ENCODE assay signal across 8 mouse cellular contexts in genomic region chr11:89165278-89165677, GRCm38 (mm10).
A peak's percentile ranks its signal among the peaks of the same experiment; 100 is the strongest.
DNase-seq lines count a peak whose midpoint lies in the region; ATAC-seq and TF ChIP-seq lines count a peak whose summit lies in the region.

No protein-coding gene starts in this region.

- no peaks in the 10 kb centered on the region for H3K4me1 ChIP-seq in liver, postnatal 0 days (ENCODE audit: insufficient read depth)

- peak; percentile 92 for TF ChIP-seq CTCF in liver, postnatal 0 days (IDR thresholded peaks at IDR 0.05; ENCODE audit: low read depth)

- no peaks in the 10 kb centered on the region for H3K9me3 ChIP-seq in liver, postnatal 0 days (ENCODE audit: low read length)

- H3K27ac ChIP-seq in liver, postnatal 0 days (ENCODE audit: low read depth): no peak overlapping the region

- no peaks in the 10 kb centered on the region for H3K27me3 ChIP-seq in liver, postnatal 0 days (ENCODE audit: insufficient read depth, low read length)

- 12% methylated on average over 6 of the region's 6 CpGs for WGBS in liver, postnatal 0 days (ENCODE audit: insufficient replicate concordance)

- DNase-seq in CD4-positive helper T cell, adult 2 months (ENCODE audit: low read depth, low spot score): peak; percentile 59
- peak; percentile 76 to 93 for DNase-seq in adrenal gland, adult (ENCODE audit: inconsistent age in 2 of 2, low spot score in 1 of 2)
- DNase-seq in gastrocnemius, adult 8-10 months (ENCODE audit: low spot score in 2 of 2): peak; percentile 25 to 28
- peak; percentile 80 for DNase-seq in kidney, postnatal 14 days
- DNase-seq in liver, postnatal 0 days: peak; percentile 86
- peak; percentile 45 for DNase-seq in retina, adult 2 months (ENCODE audit: low read depth, low spot score)
- peak; percentile 82 for DNase-seq in thymus, postnatal 25 days

- no peak for TF ChIP-seq EP300 in liver, postnatal 0 days (IDR thresholded peaks at IDR 0.05; ENCODE audit: low read depth)

- ATAC-seq in common myeloid progenitor, adult 5-6 weeks (replicated peaks; ENCODE audit: low read depth, poor library complexity, severe bottlenecking): peak; percentile 84
- no peak for ATAC-seq in liver, postnatal 0 days

- H3K36me3 ChIP-seq in liver, postnatal 0 days (replicated peaks; ENCODE audit: insufficient read depth, low read length): no peaks in the 10 kb centered on the region

- no peak overlapping the region for H3K4me3 ChIP-seq in liver, postnatal 0 days (ENCODE audit: low read depth, low read length)

- H3K4me2 ChIP-seq in liver, postnatal 0 days (ENCODE audit: low read depth, low read length): no peak overlapping the region

- no peak overlapping the region for H3K9ac ChIP-seq in liver, postnatal 0 days (replicated peaks)

Comparison
In these comparisons a context has a peak if more than half of its experiments do, and no peak if none do; other contexts are left out.
1. DNase-seq: peak in every context shown above with its lines; median percentile 86 in liver, postnatal 0 days; 84 in adrenal gland, adult; 82 in thymus, postnatal 25 days; 80 in kidney, postnatal 14 days; 59 in CD4-positive helper T cell, adult 2 months; 45 in retina, adult 2 months; 26 in gastrocnemius, adult 8-10 months.